Mouse (Mus musculus) heart, postnatal 0 days (tissue): Measurements from ENCODE around the gene AL732309.1. TPM values are rescaled to one million over a fixed set of nuclear protein-coding genes. Genes with fewer than 3 reads are reported as not detected.
A peak's percentile ranks its signal among the peaks of the same experiment; 100 is the strongest.

Experiments used
- ATAC-seq: fragments of 200-750 bp; cut with Nextera tagmentation; 2 replicates; pipeline ENCODE4 v1.8.0; 2017; ENCODE audit warnings: low read depth, moderate number of reproducible peaks, moderate library complexity; ENCODE audit not compliant: insufficient read depth
- DNase-seq: peaks from one replicate; pipeline ENCODE4 v3.0.0-alpha.2; 2016; ENCODE audit warnings: low spot score
- H3K27ac ChIP-seq: fragments of 300-500 bp; sonication (generic); 2 replicates; pipeline ENCODE4 v1.5.1; 2014; ENCODE audit warnings: low read depth, mild to moderate bottlenecking
- H3K27me3 ChIP-seq: fragments of 300-500 bp; sonication (generic); 2 replicates; pipeline ENCODE4 v1.6.1; 2014; ENCODE audit warnings: low read length, mixed read lengths; ENCODE audit not compliant: control insufficient read depth, insufficient read depth
- H3K36me3 ChIP-seq: fragments of 300-500 bp; sonication (generic); replicated peaks from 2 replicates; pipeline ENCODE4 v1.6.1; 2014; ENCODE audit warnings: low read length, mixed read lengths; ENCODE audit not compliant: control insufficient read depth, insufficient read depth
- H3K4me1 ChIP-seq: fragments of 300-500 bp; sonication (generic); 2 replicates; pipeline ENCODE4 v1.6.1; 2014; ENCODE audit warnings: antibody characterized with exemption; ENCODE audit not compliant: control insufficient read depth, insufficient read depth
- H3K4me2 ChIP-seq: fragments of 300-500 bp; sonication (generic); 2 replicates; pipeline ENCODE4 v1.6.1; 2014; ENCODE audit warnings: low read depth, mild to moderate bottlenecking, low read length, moderate library complexity
- H3K4me3 ChIP-seq: fragments of 300-500 bp; sonication (generic); 2 replicates; pipeline ENCODE4 v1.5.1; 2014; ENCODE audit warnings: low read depth, low read length
- H3K9ac ChIP-seq: fragments of 300-500 bp; sonication (generic); replicated peaks from 2 replicates; pipeline ENCODE4 v1.6.1; 2014; ENCODE audit warnings: low read depth, low read length, mixed read lengths
- H3K9me3 ChIP-seq: fragments of 300-500 bp; sonication (generic); replicated peaks from 2 replicates; pipeline ENCODE4 v1.6.1; 2016; ENCODE audit warnings: low read length; ENCODE audit not compliant: control insufficient read depth
- CTCF ChIP-seq: IDR thresholded peaks from 2 replicates; pipeline ENCODE4 v1.5.1; 2016; ENCODE audit warnings: antibody characterized with exemption, control low read depth, low read depth
- EP300 ChIP-seq: IDR thresholded peaks from 2 replicates; pipeline ENCODE4 v1.6.1; 2016; ENCODE audit warnings: antibody characterized with exemption, low read depth
- WGBS: fragments of 180-500 bp; shearing (Covaris S2); extraction: QIAGEN DNeasy Blood & Tissue Kit; methylation state at CpG from one replicate; pipeline ENCODE4 v1.1.7; 2014; 5-methylcytosine and 5-hydroxymethylcytosine counted together
- polyA plus RNA-seq: library from polyadenylated mRNA; unstranded; fragments of >200 nt; fragmentation: Nextera tagmentation; extraction: Ambion mirVana; gene quantifications from 2 replicates; pipeline ENCODE4 v1.2.1, GENCODE M21; 2015
- total RNA-seq: library from RNA; depleted of rRNA; stranded (reverse); fragments of >200 nt; gene quantifications from 2 replicates; pipeline ENCODE4 v1.2.3, GENCODE M21; 2014; ENCODE audit warnings: low replicate concordance

The AL732309.1 gene
- total and polyA plus RNA-seq, 2 experiments from 2014 or later, result 0.97 to 4.8 TPM

- Histone ChIP-seq H3K9ac (no peak overlapping the region; the same call in 1 of the 2 replicates), H3K27ac (no peak overlapping the region), H3K4me2 (peak overlapping the region; percentile 57), H3K9me3 (no peaks in the 10 kb centered on the region), H3K27me3 (peaks cover 47% of the 10 kb centered on the region), H3K36me3 (no peaks in the 10 kb centered on the region), H3K4me3 (peak overlapping the region; percentile 36), H3K4me1 (peaks cover 7% of the 10 kb centered on the region)
- 2% methylated on average over 29 of the region's 29 CpGs for WGBS
- DNase-seq, result peak; percentile 47
- TF ChIP-seq EP300 (no peak), CTCF (no peak)
- ATAC-seq, result peak; percentile 56
These were observed 5.8 kb downstream of the AL732309.1 start for GRCm38 (mm10) chr2:25240723-25241437.

GRCm38 (mm10) chr2:25240310-25240709, 6.4 kb downstream of the AL732309.1 start:
- H3K4me2 ChIP-seq, result peak overlapping the region; percentile 57
- peak overlapping the region; percentile 36; the same call in 1 of the 2 replicates for H3K4me3 ChIP-seq
- no peak overlapping the region for H3K27ac ChIP-seq
- H3K9ac ChIP-seq, result no peak overlapping the region
- no peaks in the 10 kb centered on the region for H3K36me3 ChIP-seq
- no peaks in the 10 kb centered on the region for H3K9me3 ChIP-seq
- peaks cover 47% of the 10 kb centered on the region for H3K27me3 ChIP-seq
- no peak for TF ChIP-seq EP300
- no peak for TF ChIP-seq CTCF
- ATAC-seq (no peak), DNase-seq (no peak)
- WGBS, result 58% methylated on average over 8 of the region's 8 CpGs
- peaks cover 7% of the 10 kb centered on the region for H3K4me1 ChIP-seq

GRCm38 (mm10) chr2:25239766-25240165, 6.9 kb downstream of the AL732309.1 start:
- no peak overlapping the region for H3K27ac ChIP-seq
- H3K9ac ChIP-seq, result no peak overlapping the region
- H3K4me2 ChIP-seq, result no peak overlapping the region
- 77% methylated on average over 3 of the region's 3 CpGs for WGBS
- H3K36me3 ChIP-seq, result no peaks in the 10 kb centered on the region
- no peaks in the 10 kb centered on the region for H3K9me3 ChIP-seq
- DNase-seq, result no peak
- no peak for ATAC-seq
- peaks cover 51% of the 10 kb centered on the region for H3K27me3 ChIP-seq
- no peak for TF ChIP-seq CTCF
- TF ChIP-seq EP300, result no peak
- no peak overlapping the region for H3K4me3 ChIP-seq
- H3K4me1 ChIP-seq, result peaks cover 7% of the 10 kb centered on the region

- no peak overlapping the region for H3K9ac ChIP-seq
- H3K4me3 ChIP-seq, result no peak overlapping the region
- H3K4me2 ChIP-seq, result no peak overlapping the region
- no peak for ATAC-seq
- no peak for DNase-seq
- H3K4me1 ChIP-seq, result peaks cover 7% of the 10 kb centered on the region
- H3K27ac ChIP-seq, result no peak overlapping the region
- H3K27me3 ChIP-seq, result peaks cover 47% of the 10 kb centered on the region
- no peaks in the 10 kb centered on the region for H3K9me3 ChIP-seq
- no peak for TF ChIP-seq CTCF
- TF ChIP-seq EP300, result no peak
- no peaks in the 10 kb centered on the region for H3K36me3 ChIP-seq
These were observed 8.6 kb downstream of the AL732309.1 start for GRCm38 (mm10) chr2:25238106-25238505.

GRCm38 (mm10) chr2:25237522-25237921, 9.1 kb downstream of the AL732309.1 start:
- peaks cover 41% of the 10 kb centered on the region for H3K27me3 ChIP-seq
- WGBS, result 47% methylated on average over 4 of the region's 4 CpGs

GRCm38 (mm10) chr2:25236614-25237013, 10.0 kb downstream of the AL732309.1 start, which contains the start of gene Rnf224:
TSS of gene Rnf224 (minus strand) at chr2:25236787.
- H3K27ac ChIP-seq, result no peak within 1 kb of the TSS
- DNase-seq, result no peak
- no peak within 1 kb of the TSS for H3K9ac ChIP-seq
- no peaks in the 10 kb centered on the region for H3K9me3 ChIP-seq
- WGBS, result 25% methylated on average over 8 of the region's 8 CpGs
- H3K4me2 ChIP-seq, result no peak within 1 kb of the TSS
- no peak for TF ChIP-seq CTCF
- TF ChIP-seq EP300, result no peak
- H3K36me3 ChIP-seq, result no peaks in the 10 kb centered on the region
- no peak within 1 kb of the TSS for H3K4me3 ChIP-seq
- peaks cover 32% of the 10 kb centered on the region for H3K27me3 ChIP-seq
- no peak for ATAC-seq
- H3K4me1 ChIP-seq, result peaks cover 7% of the 10 kb centered on the region

More at GRCm38 (mm10) chr2:25237522-25237921, 9.1 kb downstream of the AL732309.1 start:
- Histone ChIP-seq H3K36me3 (no peaks in the 10 kb centered on the region), H3K4me3 (no peak overlapping the region), H3K4me2 (no peak overlapping the region), H3K4me1 (peaks cover 7% of the 10 kb centered on the region), H3K27ac (no peak overlapping the region), H3K9ac (no peak overlapping the region), H3K9me3 (no peaks in the 10 kb centered on the region)
- ATAC-seq (no peak), DNase-seq (no peak)
- TF ChIP-seq EP300, result no peak
- TF ChIP-seq CTCF, result no peak
